Mouse (Mus musculus) c-Kit-positive CD71-negative TER-119-negative erythroid progenitor cells, embryonic 14.5 days (primary cell): ENCODE data around the gene Nod2.
A peak's percentile ranks its signal among the peaks of the same experiment; 100 is the strongest.

Source experiments
- DNase-seq: peaks from one replicate; pipeline ENCODE4 v3.0.0-alpha.2; 2013; ENCODE audit warnings: low read depth

The Nod2 gene

DNA sequence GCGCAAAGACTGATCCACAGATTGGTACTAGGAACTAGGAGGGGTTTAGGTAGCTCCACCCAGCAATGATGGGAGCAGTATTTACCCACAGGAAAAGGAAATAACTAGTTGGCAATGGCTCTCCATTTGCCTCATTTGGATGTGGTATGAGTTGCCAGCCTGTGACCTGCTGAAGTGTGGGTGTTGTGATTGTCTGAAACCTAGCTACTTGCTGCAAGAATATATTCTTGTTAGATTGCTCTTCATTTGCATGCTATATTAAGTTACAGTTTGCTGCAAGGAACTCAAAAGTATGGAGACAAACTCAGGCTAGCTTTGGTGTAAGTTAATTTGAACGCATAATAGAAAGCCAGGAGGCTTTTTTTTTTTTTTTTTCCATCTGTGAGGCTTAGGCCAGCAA, 33.5 kb downstream of the Nod2 start:
- no peak for DNase-seq

GRCm38 (mm10) chr8:88681046-88681445, 33.9 kb downstream of the Nod2 start:
- DNase-seq, result no peak

DNA sequence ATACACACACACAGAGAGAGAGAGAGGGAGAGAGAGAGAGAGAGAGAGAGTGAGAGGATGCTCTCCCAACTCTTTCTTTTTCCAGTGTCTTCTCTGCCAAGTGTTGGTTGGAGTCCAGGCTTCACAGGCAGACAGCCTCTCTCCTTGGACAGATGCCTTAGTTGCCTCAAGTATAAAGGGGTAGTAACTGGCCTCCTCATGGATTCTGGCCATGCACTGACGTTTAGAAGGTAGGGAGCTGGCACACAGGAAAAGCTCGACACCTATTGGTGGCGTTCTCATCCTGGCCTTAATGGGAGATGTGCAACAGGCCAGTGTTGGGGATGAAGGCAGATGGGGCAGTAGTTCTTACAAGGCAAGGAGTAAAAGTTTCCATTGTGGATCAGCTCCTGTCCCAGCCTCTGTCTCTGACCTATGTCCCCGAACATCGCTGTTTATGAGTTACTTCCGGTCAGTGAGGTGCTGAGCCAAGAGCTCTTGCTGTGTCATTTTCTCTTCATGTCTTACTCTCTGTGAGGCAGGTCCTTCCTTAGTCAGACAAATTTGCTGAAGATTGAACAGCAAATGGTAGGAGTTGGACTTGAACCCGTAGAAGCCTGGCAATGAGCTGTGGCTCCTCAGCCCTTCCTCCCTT, 36.7 kb downstream of the Nod2 start:
- DNase-seq, result no peak

DNA sequence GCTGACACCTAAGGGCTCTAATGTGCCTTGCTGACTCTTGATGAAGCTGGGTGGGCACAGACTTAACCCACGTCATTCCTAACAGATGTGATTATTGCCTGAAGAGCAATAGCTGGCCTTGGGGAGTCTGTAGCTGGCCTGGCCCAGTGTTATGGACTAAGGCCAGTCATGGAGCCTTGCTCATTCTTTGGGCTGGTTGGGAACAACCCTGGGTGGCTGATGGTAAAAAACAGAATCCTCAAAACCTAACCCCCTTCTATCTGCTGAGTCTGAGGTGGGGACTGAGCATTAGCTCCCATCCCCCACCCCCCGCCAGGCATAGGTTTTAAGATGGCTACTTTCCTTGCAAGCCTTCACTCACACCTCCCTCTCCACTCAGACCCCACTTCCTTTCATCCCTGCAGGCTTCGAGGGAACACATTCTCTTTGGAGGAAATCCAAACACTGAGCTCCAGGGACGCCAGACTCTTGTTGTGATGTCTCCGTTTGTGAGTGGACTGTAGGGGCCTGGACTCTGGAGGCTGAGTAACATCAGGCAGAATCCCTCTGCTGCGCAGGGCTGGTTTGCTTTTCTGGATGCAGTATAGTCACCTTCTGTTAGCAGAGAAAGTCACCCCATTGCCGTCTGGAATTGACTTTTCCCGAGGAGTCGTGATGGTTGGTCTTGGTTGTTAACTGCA, 39.3 kb downstream of the Nod2 start:
- DNase-seq, result no peak

GRCm38 (mm10) chr8:88686906-88687235, 39.8 kb downstream of the Nod2 start:
- no peak for DNase-seq

- no peak for DNase-seq
Measured at GRCm38 (mm10) chr8:88689151-88689550, 42.0 kb downstream of the Nod2 start.

DNA sequence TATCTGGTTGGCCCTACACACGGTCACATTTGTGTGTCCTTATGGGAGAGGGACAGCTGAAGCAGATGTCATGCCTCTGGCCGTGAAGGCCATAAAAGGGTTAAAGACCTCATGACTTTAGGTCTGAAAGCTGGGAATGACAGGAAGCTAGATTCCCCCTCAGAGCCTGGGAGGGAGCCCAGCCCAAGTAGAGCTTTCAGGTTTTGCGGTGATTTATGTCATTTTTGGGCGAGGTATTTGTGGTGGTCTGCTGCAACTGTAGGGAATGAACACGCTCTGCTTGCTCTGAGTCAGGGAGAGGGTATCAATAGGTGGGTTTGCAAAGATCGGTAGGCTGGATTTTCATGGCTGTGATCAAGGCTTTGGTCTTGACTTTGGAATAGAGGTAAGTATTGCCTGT, 42.8 kb downstream of the Nod2 start:
- no peak for DNase-seq

GRCm38 (mm10) chr8:88691342-88691948, 44.3 kb downstream of the Nod2 start:
- no peak for DNase-seq

DNA sequence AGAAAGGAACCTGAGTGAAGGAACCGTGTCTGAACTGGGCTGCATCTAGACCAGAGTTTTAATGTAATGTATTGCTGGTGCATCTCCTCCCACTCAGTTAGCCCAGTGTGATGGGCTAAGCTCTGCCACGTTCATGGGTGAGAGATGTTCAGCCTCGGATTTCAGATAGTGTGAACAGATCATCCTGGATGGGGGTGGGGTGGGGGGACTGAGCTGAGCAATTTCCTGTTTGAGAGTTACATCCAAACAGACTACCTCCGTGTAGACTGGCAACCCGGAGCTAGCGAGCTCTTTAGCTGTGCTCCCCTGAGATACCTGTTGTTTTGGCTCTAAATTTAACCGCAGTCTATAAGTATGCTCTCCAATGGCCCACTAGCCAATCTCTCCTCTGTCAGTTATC, 44.8 kb downstream of the Nod2 start:
- no peak for DNase-seq

- DNase-seq, result no peak
Measured at GRCm38 (mm10) chr8:88692866-88693265, 45.8 kb downstream of the Nod2 start.

DNA sequence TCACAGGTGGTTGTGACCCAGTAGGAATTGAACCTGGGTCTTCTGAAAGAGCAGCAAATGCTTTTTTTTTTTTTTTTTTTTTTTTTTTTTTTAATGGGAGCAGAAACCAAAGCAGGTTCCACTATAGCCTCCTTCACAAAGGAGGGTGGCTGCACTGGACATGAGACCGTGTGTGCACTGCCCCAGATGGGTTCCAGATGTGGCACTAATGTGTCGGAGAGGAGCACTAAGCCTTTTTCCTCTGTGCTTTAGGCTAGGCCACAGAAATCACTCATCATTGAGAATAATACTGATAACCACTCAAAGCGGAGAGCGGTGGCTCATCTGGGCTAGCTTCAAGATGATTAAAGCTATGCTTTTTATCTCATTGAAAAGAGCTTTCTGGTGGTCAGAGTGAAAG, 46.3 kb downstream of the Nod2 start:
- no peak for DNase-seq

- peak; percentile 19 for DNase-seq
Measured at GRCm38 (mm10) chr8:88694291-88694690, 47.2 kb downstream of the Nod2 start.

- no peak for DNase-seq
Measured at GRCm38 (mm10) chr8:88696228-88696627, 49.1 kb downstream of the Nod2 start.

- peak; percentile 94 for DNase-seq
Measured at GRCm38 (mm10) chr8:88696721-88697641, 49.9 kb downstream of the Nod2 start, which contains the start of gene Cyld. TSS of gene Cyld (plus strand) at chr8:88697028.

GRCm38 (mm10) chr8:88697642-88698031, 50.5 kb downstream of the Nod2 start:
- no peak for DNase-seq

DNA sequence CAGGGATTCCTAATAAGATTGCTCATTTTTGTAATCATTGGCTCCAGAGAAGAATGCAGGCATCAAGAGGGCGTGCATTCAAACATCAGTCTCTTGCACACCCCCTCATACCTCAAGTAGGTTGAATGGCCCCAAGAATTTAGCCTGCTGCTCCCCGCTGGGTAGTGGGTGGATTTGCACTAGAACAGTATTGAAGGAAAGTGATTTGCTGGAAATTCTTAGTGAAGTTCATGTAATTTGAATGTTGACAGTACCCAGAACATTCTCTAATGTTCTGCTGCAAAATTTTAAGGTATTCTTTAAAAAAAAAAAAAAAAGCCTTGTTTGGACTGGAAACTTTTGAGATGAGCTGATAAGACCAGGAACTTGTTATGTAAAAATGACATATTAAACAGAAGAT, 50.9 kb downstream of the Nod2 start:
- no peak for DNase-seq

DNA sequence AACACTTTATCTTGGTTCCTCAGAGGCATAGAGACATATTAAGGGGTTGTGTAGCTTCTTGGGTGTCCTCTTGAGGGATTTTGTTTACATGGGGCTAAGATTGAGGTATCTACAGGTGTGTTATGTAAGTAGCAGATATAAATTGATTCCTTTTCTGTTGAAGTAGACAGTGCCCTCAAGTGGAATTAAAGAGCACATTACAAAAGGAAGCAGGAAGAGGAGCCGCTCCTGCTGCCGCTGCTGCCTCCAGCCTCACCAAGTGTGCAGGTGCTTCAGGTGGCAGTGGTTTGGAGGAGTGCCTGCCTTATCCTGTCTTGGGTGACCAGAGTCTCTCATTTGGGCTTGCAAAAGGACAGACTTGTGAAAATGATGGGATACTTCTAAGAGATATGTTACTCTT, 54.5 kb downstream of the Nod2 start:
- no peak for DNase-seq

DNA sequence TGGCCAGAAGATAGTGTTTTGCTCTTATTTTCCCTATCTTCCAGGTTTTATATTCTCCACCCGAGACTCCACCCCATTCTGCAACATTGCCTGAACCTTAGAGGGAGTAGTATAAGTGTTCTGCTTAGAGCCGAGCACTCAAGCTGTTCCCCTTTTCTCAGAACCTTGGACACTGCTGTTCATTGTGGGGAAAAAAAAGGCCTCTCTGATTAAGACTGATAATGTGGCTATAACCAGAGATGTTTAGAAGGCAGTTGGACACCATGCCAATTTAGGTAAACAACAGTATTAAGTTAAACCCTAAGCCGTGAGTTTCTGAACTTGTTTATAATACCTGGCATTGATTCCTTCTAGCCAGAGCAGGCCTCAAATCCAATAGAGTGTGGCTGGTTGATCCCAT, 55.7 kb downstream of the Nod2 start:
- DNase-seq, result no peak

- no peak for DNase-seq
Measured at GRCm38 (mm10) chr8:88723256-88723963, 76.3 kb downstream of the Nod2 start.
